Mouse (Mus musculus) megakaryocyte, embryonic 14.5 days (primary cell): ENCODE data around the gene Rnf207.

Source experiments
- FLI1 ChIP-seq: IDR thresholded peaks from 2 replicates; pipeline ENCODE4 v1.6.1; 2012; ENCODE audit warnings: low read length, inconsistent platforms, mixed read lengths
- GATA1 ChIP-seq: IDR thresholded peaks from 3 replicates; pipeline ENCODE4 v1.6.1; 2012; ENCODE audit warnings: mixed read lengths, low read length, inconsistent platforms, borderline replicate concordance

- TF ChIP-seq GATA1 = no peak
- TF ChIP-seq FLI1 = 0 out of 2 replicates have a peak, but pooled peaks have one; percentile 21
Observed at GRCm38 (mm10) chr4:152295916-152296315, 22.9 kb downstream of the Rnf207 start.
